Mouse (Mus musculus) thymus, adult 2 months (tissue): ENCODE data around the gene Gigyf1. TPM values are rescaled to one million over a fixed set of nuclear protein-coding genes. Genes with fewer than 3 reads are reported as not detected.

Experiments
- DNase-seq: peaks from one replicate; pipeline ENCODE4 v3.0.0; 2021
- H3K27ac ChIP-seq: fragments of 200-500 bp; 2 replicates; pipeline ENCODE4 v1.5.1; 2012; ENCODE audit warnings: low read length, control low read depth; ENCODE audit not compliant: control insufficient read depth, insufficient read depth
- H3K27me3 ChIP-seq: fragments of 200-500 bp; 2 replicates; pipeline ENCODE4 v1.6.1; 2012; ENCODE audit warnings: mild to moderate bottlenecking, low read length, moderate library complexity, mixed read lengths; ENCODE audit not compliant: control insufficient read depth, insufficient read depth
- H3K36me3 ChIP-seq: fragments of 200-500 bp; 2 replicates; pipeline ENCODE4 v1.6.1; 2012; ENCODE audit warnings: mild to moderate bottlenecking, low read length, moderate library complexity; ENCODE audit not compliant: control insufficient read depth, insufficient read depth
- H3K4me1 ChIP-seq: fragments of 200-500 bp; replicated peaks from 2 replicates; pipeline ENCODE4 v1.6.1; 2012; ENCODE audit warnings: low read length; ENCODE audit not compliant: control insufficient read depth, insufficient read depth
- H3K4me3 ChIP-seq: fragments of 200-500 bp; 2 replicates; pipeline ENCODE4 v1.5.1; 2012; ENCODE audit warnings: mild to moderate bottlenecking, low read length, control low read depth, moderate library complexity; ENCODE audit not compliant: control insufficient read depth, insufficient read depth
- CTCF ChIP-seq: fragments of 200-500 bp; IDR thresholded peaks from 2 replicates; pipeline ENCODE4 v1.5.1; 2012; ENCODE audit warnings: mild to moderate bottlenecking, control low read depth, low read length, moderate library complexity, borderline replicate concordance; ENCODE audit not compliant: control insufficient read depth, poor library complexity, insufficient read depth; ENCODE audit errors: extremely low read depth
- POLR2A ChIP-seq: fragments of 200-500 bp; IDR thresholded peaks from 2 replicates; pipeline ENCODE4 v1.6.1; 2012; ENCODE audit warnings: mild to moderate bottlenecking, low read length, control low read depth, moderate library complexity; ENCODE audit not compliant: control insufficient read depth, poor library complexity, insufficient read depth; ENCODE audit errors: extremely low read depth
- WGBS: fragments of 180-500 bp; shearing (Covaris S2); methylation state at CpG from one replicate; pipeline ENCODE4 v1.1.7; 2018; 5-methylcytosine and 5-hydroxymethylcytosine counted together
- polyA plus RNA-seq: library from polyadenylated mRNA; depleted of rRNA; stranded (reverse); fragments of >200 nt; gene quantifications from 2 replicates; pipeline ENCODE4 v1.2.3, GENCODE M21; 2012

The Gigyf1 gene
- polyA plus RNA-seq, 1 experiment: 84.3 TPM

- TF ChIP-seq CTCF: 0 out of 2 replicates have a peak, but pooled peaks have one; percentile 33
- peak; percentile 78 for TF ChIP-seq POLR2A
Measured at GRCm38 (mm10) chr5:137533117-137533827, 14.9 kb downstream of the Gigyf1 start, which contains the start of the genes Epo and Gnb2. Gene Epo, minus strand, starts transcription at chr5:137533242. Gene Gnb2, minus strand, starts transcription at chr5:137533510.

DNA sequence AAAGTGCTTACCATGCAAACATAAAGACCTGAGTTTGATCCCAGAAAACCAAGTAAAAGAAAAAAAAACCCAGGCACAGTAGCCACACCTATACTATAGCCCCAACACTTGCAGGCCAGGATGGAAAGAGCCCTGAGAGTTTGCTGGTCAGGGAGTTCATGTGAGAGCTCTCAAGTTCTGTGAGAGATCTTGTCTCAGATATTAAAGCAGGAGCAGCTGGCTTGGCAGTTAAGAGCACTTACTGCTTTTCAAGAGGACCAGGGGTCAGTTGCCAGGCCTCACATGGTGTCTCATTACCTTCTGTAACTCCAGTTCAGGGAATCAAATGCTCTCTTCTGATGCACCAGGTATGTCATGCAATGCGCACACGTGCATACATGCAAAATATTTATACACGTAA lies 16.4 kb downstream of the Gigyf1 start:
- Histone ChIP-seq H3K27ac (no peak overlapping the region), H3K4me3 (no peak overlapping the region), H3K4me1 (peaks cover 16% of the 10 kb centered on the region), H3K27me3 (no peaks in the 10 kb centered on the region), H3K36me3 (peaks cover 7% of the 10 kb centered on the region; the same call in 1 of the 2 replicates)
- 54% methylated on average over 3 of the region's 3 CpGs for WGBS
- TF ChIP-seq POLR2A: no peak
- no peak for TF ChIP-seq CTCF
- DNase-seq: no peak

More at GRCm38 (mm10) chr5:137533117-137533827, 14.9 kb downstream of the Gigyf1 start, which contains the start of the genes Epo and Gnb2:
- peak; percentile 97 for DNase-seq
- WGBS: under 1% methylated on average over 40 of the region's 40 CpGs
- peak within 1 kb of the TSS; percentile 94 for H3K4me3 ChIP-seq
- no peaks in the 10 kb centered on the region for H3K27me3 ChIP-seq
- peak within 1 kb of the TSS; percentile 80 for H3K27ac ChIP-seq
- peaks cover 21% of the 10 kb centered on the region for H3K36me3 ChIP-seq
- peaks cover 10% of the 10 kb centered on the region for H3K4me1 ChIP-seq

DNA sequence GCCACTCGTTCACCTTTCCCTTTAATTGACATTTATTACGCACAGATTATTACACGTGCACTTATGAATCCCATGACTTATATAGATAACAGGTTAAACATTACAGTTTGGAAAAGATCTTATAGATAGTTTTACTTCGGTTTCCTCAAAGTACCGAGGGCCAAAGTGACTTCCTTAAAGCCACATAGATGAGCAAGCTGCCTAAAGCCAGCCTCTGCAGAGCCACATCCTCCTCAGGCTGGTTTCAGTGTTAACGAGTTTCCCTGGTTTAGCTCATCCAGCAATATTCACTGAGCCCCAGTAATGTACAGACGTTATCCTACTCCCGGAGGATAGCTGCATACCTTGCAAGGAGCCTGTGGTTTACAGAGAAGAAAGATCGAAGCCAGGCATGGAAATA lies 17.0 kb downstream of the Gigyf1 start:
- 26% methylated on average over 9 of the region's 9 CpGs for WGBS

DNA sequence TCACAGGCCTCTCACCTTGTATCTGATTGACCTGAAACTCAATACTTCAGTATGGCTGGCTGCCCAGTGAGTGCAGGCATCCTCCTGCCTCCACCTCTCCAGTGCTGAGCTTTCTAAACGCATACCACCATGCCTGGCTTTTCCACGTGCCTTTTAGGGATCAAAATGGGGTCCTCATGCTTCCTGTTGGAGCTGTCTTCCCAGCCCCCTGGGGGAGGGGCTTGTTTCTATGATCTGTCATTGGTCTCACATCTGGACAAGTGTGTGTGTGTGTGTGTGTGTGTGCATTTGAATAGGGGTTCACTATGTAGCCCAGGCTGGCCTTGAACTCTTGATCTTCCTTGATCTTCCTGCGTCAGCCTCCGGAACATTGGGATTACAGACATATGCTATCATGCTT lies 19.1 kb downstream of the Gigyf1 start:
- no peak for DNase-seq
- 86% methylated on average over 4 of the region's 4 CpGs for WGBS
- H3K27me3 ChIP-seq: no peaks in the 10 kb centered on the region
- 0 out of 2 replicates have a peak, but pooled peaks cover 10% of the 10 kb centered on the region for H3K4me1 ChIP-seq
- H3K27ac ChIP-seq: no peak overlapping the region
- TF ChIP-seq CTCF (no peak), POLR2A (no peak)
- no peaks in the 10 kb centered on the region for H3K36me3 ChIP-seq
- no peak overlapping the region for H3K4me3 ChIP-seq

More for the DNA sequence above, 17.0 kb downstream of the Gigyf1 start:
- TF ChIP-seq CTCF (no peak), POLR2A (no peak)
- no peak for DNase-seq
- H3K4me1 ChIP-seq: peaks cover 18% of the 10 kb centered on the region
- no peak overlapping the region for H3K4me3 ChIP-seq
- H3K27ac ChIP-seq: no peak overlapping the region
- peaks cover 1% of the 10 kb centered on the region; the same call in 1 of the 2 replicates for H3K36me3 ChIP-seq
- no peaks in the 10 kb centered on the region for H3K27me3 ChIP-seq

DNA sequence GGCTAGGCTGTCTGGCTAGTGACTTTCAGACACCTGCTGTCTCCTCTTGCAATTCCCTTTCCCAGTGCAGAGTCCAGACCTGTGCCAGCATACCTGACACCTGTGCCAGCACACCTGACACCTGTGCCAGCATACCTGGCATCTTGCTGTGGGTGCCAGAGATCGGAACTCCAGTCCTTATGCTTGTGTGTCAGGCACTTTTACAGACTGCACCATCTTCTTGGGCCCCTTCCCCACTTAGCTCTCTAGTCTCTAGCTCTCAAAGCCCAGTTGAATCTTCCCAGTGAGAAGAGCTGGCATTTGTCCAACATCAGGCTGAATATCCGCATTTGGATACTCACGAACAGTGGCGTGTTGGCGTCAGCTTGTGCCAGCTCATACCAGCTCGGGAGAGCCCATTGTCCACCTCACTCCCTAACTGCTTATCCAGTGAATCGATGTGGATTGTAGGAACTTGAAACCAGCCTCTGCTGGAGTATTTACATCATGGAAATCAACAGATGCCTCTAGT lies 21.0 kb downstream of the Gigyf1 start:
- no peaks in the 10 kb centered on the region for H3K36me3 ChIP-seq
- H3K27ac ChIP-seq: no peak overlapping the region
- no peak for TF ChIP-seq CTCF
- no peak for TF ChIP-seq POLR2A
- H3K27me3 ChIP-seq: no peaks in the 10 kb centered on the region
- no peak for DNase-seq
- 90% methylated on average over 7 of the region's 7 CpGs for WGBS
- 0 out of 2 replicates have a peak, but pooled peaks cover 10% of the 10 kb centered on the region for H3K4me1 ChIP-seq
- no peak overlapping the region for H3K4me3 ChIP-seq

DNA sequence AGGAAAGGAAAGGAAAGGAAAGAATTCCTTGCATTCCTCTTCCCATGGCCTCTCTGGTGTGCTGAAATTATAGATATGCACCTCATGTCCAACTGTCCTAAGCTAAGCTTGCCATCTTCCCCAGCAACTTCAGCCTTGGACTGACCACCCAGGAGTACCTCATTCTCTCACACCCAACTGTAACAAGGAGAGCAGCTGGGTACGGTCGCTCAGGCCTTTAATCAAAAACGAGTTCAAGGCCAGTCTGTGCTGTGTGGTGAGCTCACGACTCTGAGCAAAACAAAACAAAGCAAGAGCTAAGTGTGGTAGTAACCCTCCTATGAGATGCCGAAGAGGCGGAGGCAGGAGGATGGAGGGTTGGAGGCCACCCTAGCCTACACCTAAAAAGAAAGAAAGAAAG lies 22.6 kb downstream of the Gigyf1 start:
- WGBS: 90% methylated on average over 6 of the region's 6 CpGs
- H3K36me3 ChIP-seq: no peaks in the 10 kb centered on the region
- H3K27ac ChIP-seq: no peak overlapping the region
- no peak overlapping the region for H3K4me3 ChIP-seq
- DNase-seq: no peak
- H3K27me3 ChIP-seq: no peaks in the 10 kb centered on the region
- TF ChIP-seq POLR2A: no peak
- no peak for TF ChIP-seq CTCF
- 0 out of 2 replicates have a peak, but pooled peaks cover 10% of the 10 kb centered on the region for H3K4me1 ChIP-seq
